Mouse (Mus musculus) erythroblast, embryonic 14.5 days (primary cell): ENCODE measurements around the gene Tmem131l.

ENCODE experiments used
- GATA1 ChIP-seq: IDR thresholded peaks from 2 replicates; pipeline ENCODE4 v1.6.1; 2012; ENCODE audit warnings: low read length, inconsistent platforms, mixed read lengths
- TAL1 ChIP-seq: IDR thresholded peaks from 3 replicates; pipeline ENCODE4 v1.6.1; 2012; ENCODE audit warnings: low read length, inconsistent platforms, mixed read lengths

DNA sequence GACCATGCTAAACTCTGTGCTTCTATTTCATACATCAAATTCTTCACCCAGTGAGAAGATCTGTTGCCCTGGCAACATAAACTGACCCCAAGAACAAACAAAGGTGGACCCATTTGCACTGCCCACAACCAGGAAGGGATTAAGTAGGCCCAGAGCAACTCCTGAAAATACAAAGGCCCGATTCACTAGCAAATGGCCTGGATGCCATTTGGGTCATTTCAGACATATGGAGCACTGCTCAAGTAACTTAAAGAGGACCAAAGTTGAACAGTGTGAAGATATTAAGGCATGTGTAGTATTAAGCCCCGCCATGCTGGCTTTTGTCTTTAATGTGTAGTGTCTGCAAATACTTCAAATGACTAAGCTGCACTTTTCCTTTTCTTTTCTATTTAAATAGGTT, 46.9 kb upstream of the Tmem131l start:
- no peak for TF ChIP-seq GATA1
- TF ChIP-seq TAL1: no peak
